Mouse (Mus musculus): Measurements from ENCODE around the gene Ficd.

Gene Ficd

DNA sequence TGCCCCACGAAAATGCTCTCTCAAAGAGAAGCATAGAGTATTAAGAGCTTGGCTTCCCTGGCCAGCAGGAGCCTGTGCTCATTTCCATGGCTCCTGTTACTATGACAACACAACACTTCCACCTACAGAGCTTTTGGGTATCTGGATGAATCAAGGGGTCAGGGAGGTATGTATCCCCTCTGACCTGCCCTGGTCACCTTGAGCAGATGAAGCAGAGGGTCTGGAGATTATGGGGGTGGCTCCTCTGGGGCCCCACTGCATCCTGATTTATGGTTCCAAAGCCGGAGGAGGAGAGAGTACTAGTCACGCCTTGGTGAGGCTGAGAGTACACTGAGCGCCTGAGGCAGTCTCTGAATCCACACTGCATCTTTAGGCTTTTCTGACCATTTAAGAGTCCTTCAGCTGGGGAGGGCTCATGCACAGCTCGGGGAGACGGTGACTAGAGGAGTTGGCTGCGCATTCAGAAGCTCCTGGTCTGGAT is 4.9 kb upstream of the Ficd start:
- no peak for DNase-seq (ENCODE audit: low read depth, low spot score)

DNA sequence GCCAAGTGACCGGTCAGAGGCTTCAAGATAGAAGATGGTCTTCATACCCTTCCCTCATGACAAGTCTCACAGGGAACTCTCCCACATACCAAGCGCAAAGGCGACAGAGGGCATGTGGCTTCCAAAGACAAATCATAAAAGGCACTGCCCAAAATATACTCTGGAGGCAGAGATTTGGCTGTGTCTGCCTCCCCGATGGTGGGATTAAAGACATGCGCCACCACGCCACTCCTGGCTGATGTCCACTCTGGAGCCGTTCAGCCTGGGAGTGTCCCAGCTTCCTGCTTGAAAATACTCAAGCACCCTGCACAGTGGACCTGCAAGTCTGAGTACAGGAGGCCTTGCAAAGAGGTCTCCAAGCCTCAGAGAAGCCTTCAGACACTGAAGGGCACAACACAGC is 4.4 kb upstream of the Ficd start:
- DNase-seq (ENCODE audit: low read depth, low spot score), result no peak

DNA sequence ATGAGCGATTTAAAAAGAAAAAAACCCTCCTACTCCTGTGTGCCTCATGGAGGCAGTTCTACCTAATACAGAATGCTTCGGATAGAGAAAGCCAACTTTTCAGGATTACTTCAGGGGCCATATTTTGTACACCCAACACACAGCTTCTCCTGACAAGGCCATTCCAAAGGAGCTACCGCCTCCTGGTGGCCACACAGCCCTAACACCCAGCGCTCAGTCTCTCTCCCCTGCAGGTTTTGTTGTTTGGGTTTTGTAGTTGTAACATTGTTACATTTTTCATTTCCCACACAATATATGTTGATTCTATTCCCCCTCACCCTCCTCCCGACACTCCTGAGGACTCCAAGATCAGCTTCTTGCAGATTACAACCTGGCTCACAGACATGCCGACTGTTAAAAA is 3.4 kb upstream of the Ficd start:
- DNase-seq (ENCODE audit: low read depth, low spot score), result peak; percentile 73

DNA sequence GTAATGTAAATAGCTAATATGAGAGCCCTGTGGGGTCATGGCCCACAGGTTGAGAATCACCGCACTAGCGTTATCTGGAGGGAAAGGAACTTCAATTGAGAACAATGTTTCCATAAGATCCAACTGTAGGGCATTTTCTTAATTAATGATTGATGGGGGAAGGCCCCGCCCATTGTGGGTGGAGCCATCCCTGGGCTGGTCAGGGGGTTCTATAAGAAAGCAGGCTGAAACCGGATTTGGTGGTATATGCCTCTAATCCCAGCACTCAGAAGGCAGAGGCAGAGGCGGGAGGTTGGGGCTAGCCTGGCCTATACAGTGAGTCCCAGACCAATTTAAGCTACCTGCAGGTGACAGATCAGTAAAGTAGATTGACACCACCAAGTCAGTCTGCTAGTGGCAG is 1.2 kb upstream of the Ficd start:
- DNase-seq (ENCODE audit: low read depth, low spot score), result peak; percentile 27

DNA sequence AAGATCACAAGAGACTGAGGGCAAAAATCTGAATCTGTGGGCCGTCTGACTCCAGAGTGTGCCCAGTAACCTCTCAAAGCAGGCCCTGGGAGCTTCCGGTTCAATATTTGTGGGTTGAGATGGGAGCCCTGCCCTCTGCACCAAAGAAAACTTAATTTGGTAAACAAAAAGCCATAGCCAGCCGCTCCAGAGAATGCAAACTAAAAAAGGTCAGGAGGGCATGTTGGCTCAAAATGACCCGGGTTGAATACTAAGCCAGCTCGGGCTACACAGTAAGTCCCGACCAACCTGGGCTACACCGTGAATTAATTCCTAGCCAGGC is 619 bp upstream of the Ficd start:
- DNase-seq (ENCODE audit: low read depth, low spot score), result no peak

DNA sequence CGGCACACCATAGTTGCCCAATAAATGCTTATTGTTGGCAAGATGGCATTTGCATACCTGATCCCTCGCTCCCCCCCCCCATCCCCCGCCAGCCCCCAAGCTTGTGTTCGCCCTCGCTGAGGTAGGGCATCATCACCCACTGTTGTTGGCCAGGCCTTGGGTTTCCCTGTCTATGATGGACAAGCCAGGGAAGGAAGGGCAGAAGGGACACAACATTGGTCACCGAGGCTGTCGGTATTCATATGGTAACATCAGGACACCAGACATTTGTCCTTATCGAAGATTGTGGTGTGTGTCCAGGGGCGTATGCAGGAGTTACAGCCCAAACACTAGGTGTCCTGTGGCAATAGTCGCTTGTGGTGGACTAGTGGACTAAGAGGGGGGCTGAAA is 505 bp downstream of the Ficd start:
- DNase-seq (ENCODE audit: low read depth, low spot score), result no peak

DNA sequence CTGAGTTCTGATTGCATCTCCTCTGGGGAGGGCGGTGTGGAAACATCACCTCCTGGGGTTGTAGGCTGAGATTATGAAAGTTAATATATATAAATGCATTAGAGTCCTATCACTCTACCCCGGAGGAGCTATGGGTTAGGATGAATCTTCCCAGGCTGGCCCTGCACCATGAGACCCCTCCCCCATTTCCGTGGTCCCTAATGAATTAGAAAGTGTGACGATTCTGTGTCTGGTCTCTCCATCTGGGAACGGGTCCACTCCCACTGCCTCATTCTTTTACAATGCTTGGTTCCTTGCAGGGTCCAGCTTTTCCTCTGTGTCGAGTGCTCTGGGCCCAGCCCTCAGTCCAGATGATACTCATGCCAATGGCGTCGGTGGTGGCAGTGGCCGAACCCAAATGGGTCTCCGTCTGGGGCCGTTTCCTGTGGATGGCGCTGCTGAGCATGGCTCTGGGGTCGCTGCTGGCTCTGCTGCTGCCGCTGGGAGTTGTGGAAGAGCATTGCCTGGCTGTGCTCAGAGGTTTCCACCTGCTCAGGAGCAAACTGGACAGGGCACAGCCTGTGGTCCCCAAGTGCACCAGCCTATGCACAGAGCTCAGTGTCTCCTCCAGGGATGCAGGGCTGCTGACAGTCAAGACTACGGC is 1.0 kb downstream of the Ficd start:
- peak; percentile 17 for DNase-seq (ENCODE audit: low read depth, low spot score)

DNA sequence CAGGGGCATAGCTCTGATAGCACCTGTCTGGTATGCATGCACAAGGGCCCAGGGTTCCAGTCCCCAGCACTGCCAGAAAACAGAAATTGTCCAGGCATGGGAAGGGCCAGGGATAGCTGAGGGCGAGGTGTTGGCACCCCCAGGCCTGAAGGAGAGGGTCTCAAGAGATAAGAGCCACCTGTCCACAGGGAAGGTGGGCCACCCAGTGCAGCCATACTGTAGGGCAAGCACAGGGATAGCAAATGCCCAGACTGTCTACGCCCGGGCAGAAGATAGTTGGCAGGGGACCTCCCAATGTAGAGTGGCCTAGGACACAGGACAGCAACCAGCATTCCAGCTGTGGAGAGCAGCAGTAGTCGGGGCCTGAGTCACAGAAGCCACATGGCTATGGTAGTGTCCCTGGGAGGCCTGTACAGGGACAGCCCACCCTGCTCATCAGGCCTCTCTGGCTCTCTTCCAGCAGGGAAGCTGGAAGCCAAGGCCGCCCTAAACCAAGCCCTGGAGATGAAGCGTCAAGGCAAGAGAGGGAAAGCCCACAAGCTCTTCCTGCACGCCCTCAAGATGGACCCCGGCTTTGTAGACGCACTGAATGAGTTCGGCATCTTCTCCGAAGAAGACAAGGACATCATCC is 2.1 kb downstream of the Ficd start:
- no peak for DNase-seq (ENCODE audit: low read depth, low spot score)

DNA sequence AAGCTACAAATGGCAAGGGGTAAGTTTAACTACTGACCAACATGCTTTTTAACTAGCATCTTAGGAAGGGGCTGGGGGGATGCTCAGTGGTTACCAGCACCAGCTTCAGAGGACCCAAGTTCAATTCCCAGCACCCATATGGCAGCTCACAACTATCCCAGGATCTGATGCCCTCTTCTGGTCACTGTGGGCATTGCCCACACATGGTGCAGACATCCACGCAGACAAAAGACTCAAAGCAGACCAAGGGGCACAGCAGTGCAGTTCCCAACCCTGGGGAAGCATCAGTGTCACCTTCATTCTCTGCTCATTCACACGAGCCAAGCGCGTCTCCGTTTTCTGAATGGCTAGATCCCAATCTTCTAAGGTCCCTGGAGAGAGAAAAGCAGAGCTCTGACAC is 12.0 kb downstream of the Ficd start:
- no peak for DNase-seq (ENCODE audit: low read depth, low spot score)

DNA sequence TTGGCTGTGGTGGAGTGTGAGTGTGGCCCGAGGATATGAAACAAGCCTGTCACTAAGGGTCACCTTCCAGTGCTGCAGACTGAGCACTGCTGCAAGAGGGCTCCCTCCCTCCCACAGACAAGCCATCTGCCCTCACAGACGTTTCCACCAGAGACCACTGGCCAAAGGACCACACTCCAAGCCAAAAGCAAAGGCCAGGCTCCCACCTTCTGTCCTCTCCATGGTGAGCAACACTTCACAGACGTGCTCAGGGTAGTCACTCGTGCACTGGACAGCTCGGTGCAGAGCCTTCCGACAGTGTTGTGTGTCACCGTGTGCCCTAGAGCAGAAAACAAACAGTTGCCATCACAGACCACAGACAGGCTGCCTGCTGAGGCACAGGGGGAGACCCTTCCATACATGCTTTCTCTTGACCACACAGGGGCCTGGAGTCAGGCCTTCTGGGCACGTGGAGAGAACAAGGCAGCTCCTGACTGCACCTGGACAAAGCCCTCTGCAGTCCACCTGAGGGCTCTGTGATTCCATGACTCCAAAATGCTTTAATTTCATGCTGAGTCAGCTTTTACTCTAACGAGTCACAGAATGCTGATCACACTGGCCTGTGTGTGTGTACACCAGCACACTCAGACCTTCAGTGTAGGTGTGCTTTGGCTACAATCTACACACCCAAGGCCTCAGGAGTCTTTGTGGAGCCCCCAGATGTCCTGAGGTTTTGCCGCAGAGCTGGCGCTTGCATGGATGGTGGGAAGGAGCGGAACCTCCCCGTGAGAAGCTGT is 13.1 kb downstream of the Ficd start:
- no peak for DNase-seq (ENCODE audit: low read depth, low spot score)

DNA sequence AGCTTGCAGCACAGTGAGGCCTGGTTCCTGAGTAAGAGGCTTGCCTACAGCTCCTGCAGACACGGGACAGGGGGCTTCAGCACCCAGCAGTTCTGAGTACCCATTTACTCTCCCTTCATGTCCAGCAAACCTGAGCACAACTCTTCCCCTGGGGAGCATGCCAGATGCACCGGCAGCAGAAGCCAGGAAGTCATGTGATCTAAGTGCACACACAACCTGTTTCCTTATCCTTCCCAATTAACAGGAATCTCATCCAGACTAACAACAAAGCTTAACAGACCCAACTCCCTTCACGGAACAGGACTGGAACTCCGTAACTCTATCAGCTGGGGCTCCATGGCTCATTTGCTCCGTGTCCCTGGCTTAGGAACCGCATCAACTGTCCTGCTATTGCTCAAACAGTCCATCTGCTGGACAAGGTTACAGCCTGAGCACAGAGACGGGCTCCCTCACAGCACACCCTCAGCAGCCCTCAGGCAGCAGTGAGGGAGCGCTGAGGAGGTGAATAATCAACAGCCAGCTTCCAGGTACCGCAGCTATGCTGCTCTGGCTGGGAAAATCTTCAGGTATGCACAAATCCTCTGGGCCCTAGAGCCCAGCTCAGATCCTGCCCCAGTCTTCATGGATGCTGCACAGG is 16.0 kb downstream of the Ficd start:
- DNase-seq (ENCODE audit: low read depth, low spot score), result no peak

DNA sequence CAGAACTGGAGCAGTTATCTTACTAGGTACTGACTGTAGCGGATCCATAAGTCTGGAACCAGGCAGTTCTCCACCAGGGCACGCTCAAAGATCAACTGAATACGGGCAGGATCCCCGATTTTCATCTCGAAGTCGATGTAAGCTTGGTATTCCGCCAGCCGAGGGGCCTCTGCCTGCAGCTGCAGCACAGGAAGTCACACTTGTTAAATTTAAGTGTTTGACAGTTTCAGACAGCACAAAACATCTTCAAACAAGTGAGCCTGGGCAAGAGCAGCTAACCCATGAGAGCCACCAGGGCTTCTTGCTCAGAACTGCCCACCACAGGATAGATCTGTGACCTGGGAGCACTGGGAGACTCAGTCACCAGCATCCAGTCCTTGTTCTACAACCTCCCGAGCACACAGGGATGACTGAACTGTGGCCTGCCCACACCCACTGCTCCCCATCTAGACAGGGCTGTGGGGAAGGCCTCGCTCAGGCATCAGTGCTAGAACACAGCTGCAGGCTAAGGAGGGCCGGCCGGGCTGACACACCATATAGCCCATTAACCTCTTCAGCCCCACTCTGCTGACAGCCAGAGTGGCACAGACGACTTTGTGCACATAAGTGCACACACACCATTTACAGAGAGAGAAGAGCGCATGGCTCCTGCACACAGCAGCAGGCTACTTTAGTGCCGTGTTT is 19.9 kb downstream of the Ficd start:
- DNase-seq (ENCODE audit: low read depth, low spot score), result no peak

DNA sequence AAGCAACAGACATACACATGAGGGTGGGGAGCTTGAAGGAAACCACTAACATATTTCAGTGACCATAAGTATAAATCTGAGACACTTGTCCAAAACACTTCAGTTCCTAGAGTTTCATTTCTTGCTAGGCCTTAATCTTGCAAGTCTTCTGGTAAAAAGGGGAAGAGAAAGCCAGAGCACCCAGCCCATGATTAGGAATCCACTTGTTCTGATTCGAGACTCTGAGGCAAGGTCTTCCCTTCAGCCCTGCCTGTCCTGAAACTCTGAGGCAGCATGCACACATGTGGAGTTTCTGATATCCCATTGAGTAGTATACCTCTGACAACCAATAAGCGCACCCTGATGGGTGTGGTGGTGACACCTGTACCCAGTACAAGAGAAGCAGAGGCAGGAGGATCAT is 26.0 kb downstream of the Ficd start:
- DNase-seq (ENCODE audit: low read depth, low spot score), result no peak

DNA sequence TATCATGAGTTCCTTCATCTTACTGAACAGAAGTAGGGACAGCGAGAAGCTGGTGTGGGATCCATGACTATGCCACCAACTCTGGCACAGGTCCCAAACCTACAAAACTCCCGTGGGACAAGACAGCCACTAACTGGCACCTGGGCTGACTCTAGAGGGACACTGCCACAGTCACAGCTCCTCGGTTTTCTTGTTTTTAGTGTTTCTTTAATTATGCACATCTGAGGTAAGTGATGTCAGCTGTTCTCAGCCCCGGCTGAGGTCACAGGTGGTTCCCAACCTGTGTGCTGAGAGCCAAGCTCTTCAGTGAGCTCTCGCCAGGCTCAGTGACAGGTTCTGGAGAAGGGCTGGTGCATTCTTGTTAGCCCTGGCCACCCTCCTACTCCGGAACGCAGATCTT is 28.8 kb downstream of the Ficd start:
- DNase-seq (ENCODE audit: low read depth, low spot score), result no peak

DNA sequence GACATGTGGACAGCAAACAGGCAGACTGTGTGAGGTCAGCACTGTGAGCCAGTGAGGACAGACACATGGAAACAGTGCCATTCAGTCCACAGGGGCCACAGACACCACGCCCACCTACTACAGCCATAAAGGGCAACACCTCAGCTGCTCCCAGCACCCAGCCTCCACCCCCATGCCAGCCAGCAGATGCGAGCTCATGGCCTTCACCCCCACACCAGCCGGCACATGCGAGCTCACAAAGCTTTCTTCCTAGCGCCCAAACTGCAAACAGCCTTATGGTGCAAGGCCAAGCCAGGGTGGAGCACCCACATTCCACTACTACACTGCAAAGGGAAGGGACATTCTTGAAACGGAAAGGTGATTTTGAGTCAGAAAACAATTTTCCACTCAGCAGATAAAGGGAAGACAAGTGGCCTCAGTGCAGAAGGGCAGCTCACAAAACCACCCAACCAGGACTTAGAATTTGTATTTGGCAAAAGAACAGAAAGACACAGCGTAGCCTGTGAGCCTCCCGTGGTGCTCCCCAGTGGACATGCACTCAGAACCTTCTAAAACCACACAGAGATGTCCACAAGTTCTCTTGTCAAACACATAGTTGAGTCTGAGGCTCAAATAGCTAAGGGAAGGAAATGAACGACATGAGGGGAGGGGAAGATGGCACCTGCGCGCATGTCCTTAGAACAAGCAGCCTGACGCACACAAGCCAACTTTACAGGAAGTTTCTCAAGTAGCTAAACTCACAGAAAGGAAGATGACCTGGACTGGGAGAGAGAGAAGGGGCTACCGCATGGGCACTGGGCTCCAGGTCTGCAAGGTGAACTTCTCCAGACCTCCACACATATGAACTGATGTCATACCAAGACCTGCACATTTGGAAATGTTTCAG is 30.3 kb downstream of the Ficd start:
- no peak for DNase-seq (ENCODE audit: low read depth, low spot score)

DNA sequence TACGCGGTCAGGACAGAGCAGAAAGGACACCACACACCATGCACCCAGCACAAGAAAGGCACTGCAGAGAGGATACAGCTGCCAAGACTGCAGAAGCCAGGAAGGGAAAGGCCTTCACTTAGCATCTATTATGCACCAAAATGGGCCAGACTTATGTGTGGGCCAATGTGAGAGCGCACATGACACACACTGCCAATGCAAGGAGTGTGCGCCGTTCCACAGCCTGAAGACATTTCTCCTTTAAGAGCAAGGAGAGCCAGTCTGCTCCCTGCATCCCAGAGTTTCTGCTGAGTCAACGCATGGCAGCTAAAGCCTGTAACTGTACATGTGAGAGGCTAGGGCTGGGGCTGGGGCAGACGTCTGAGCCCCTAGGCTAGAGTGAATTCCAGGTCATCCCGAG is 33.2 kb downstream of the Ficd start:
- DNase-seq (ENCODE audit: low read depth, low spot score), result no peak

DNA sequence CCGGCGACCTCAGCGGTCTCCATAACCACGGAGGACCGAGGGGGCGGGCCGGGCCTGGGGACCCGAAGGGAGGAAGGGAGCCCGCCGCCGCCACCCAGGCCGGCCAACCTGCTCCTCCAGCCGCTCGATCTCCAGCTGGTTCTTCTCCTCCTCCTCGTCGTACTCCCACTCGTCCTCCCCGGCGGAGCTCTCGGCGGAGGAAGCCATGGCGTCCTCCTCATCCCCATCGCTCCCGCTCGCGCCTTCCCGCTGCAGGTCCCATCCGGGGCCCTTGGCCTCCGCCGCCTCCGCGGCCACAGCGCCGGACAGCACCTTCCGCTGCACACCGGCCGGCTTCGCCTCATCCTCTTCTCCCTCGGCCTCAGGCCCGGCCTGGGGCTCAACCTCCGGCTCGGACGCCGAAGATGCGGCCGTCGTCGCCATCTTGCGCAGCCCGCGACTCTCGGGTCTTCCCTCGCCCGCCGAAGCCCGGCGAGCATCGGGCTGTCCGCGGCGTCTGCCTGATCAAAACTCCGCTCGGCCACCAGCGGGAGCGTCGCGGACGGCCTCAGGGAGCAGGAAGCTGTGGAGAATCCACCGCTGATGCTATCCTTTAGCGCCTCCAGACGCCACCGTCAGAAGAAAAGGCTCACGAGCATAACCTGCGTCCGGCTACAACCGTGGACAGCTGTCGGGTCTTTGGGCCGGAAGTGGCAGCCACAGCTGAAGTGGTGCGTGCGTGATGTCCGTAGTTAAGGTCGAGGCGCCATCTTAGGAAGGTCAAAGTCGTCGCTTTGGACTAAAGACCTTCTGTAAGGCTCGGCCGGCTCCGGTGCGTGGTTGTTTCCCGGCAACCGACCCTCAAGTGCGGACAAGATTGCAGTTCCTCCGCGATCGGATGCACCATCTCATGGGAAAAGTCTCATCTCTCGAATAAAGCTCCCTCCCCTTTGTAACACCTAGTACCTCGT is 35.9 kb downstream of the Ficd start:
- peak; percentile 92 for DNase-seq (ENCODE audit: low read depth, low spot score)

DNA sequence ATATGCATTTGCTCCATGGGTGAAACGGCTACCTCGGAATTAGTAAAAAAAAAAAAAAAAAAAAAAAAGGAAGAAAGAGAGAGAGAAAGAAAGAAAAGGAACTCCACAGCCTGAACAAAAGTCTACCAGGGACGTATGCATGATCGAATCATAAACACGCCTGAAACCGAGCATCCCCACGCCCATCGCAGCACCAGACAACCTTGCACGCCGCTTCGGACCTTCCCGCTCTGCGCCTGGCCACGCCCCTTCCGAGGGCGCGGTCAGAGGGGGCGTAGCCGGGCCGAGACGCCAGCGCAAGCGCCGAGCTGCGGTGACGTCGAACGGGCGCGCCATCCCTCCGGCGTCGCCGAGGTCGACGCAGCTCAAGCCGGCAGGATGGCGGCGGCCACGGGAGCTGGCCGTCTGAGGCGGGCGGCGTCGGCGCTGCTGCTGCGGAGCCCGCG is 36.9 kb downstream of the Ficd start, which contains the start of the genes Sart3 and Iscu:
TSS of gene Sart3 (minus strand) at position 61 of the 446 bp plus-strand sequence.
TSS of gene Iscu (plus strand) at position 299 of the 446 bp plus-strand sequence.
- DNase-seq (ENCODE audit: low read depth, low spot score), result peak; percentile 99

DNA sequence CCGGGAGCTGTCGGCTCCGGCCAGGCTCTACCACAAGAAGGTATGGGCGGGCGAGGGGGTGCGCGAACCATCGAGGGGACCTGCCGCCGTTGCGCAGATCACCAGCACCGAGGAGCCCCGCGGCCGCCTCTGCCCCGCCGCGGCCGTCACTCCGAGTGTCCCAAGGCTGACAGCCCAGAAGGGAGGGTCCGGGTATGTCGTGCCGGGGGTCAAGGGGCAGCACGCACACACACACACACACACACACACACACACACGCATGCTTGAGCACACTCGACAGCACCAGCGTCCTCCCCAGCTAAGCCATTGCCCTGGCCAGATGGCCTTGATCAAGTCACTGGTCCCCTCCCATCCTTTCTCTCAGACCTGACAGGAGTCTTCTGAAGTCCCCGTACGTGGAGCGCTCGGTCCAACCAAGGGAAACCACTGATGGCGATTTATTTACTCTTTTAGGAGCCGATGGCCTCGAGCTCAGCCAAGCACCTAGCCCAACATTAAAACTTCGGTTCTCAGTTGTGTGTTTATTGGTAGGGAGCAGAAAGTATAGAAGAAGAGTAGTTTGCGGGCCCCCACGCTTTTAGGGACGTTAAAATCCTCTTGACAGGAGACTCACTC is 37.4 kb downstream of the Ficd start:
- no peak for DNase-seq (ENCODE audit: low read depth, low spot score)

All from CD4-positive, CD25-positive, alpha-beta regulatory T cell, adult 2 months (primary cell).